ENCODE assay signal across 10 mouse cellular contexts in genomic region chr2:131546308-131546700, GRCm38 (mm10). TPM values are rescaled to one million over a fixed set of nuclear protein-coding genes. Genes with fewer than 3 reads are reported as not detected.
A peak's percentile ranks its signal among the peaks of the same experiment; 100 is the strongest.
DNase-seq lines count a peak whose midpoint lies in the region; ATAC-seq lines count a peak whose summit lies in the region.
"Had no signal": no experiment of that assay in that cellular context is flagged by ENCODE, and none has a peak within 500 bp of the region (broad histone marks: within the 10 kb centered on the region; RNA-seq: fewer than 3 reads in every experiment).

No protein-coding gene starts in this region.

- peaks cover 10% of the 10 kb centered on the region; the same call in 1 of the 2 replicates for H3K4me1 ChIP-seq in heart, embryonic 11.5 days (ENCODE audit: control insufficient read depth, insufficient read depth, low read length)
- peaks cover 30% of the 10 kb centered on the region for H3K4me1 ChIP-seq in hindbrain, embryonic 10.5 days (replicated peaks)
- peaks cover 6% of the 10 kb centered on the region; the same call in 1 of the 2 replicates for H3K4me1 ChIP-seq in midbrain, embryonic 11.5 days (ENCODE audit: control insufficient read depth, insufficient read depth, low read length)

- intact Hi-C loops in heart, postnatal 36 days (cut with DNase I): loop anchor here (5.0 kb wide), 1 partner anchor 121 kb away; no protein-coding TSS in a partner anchor

- H3K36me3 ChIP-seq in heart, embryonic 11.5 days (ENCODE audit: control insufficient read depth, insufficient read depth, low read length): no peaks in the 10 kb centered on the region
- no peaks in the 10 kb centered on the region for H3K36me3 ChIP-seq in hindbrain, embryonic 10.5 days
- no peaks in the 10 kb centered on the region for H3K36me3 ChIP-seq in midbrain, embryonic 11.5 days (ENCODE audit: control insufficient read depth, insufficient read depth, low read length)

- H3K9me3 ChIP-seq in heart, embryonic 11.5 days (replicated peaks; ENCODE audit: control insufficient read depth, low read length): no peaks in the 10 kb centered on the region
- H3K9me3 ChIP-seq in hindbrain, embryonic 10.5 days: no peaks in the 10 kb centered on the region
- no peaks in the 10 kb centered on the region for H3K9me3 ChIP-seq in midbrain, embryonic 11.5 days (ENCODE audit: control insufficient read depth, low read length)

- peak overlapping the region; percentile 84 for H3K4me2 ChIP-seq in heart, embryonic 11.5 days
- peak overlapping the region; percentile 64 for H3K4me2 ChIP-seq in midbrain, embryonic 11.5 days

- H3K4me3 ChIP-seq in heart, embryonic 11.5 days (ENCODE audit: low read depth, low read length): peak overlapping the region; percentile 52
- H3K4me3 ChIP-seq in hindbrain, embryonic 10.5 days: peak overlapping the region; percentile 53
- H3K4me3 ChIP-seq in midbrain, embryonic 11.5 days (ENCODE audit: low read depth, low read length): peak overlapping the region; percentile 37
- H3K4me3 ChIP-seq: myocyte had no signal

- DNase-seq in heart, postnatal 36 days: no peak
- DNase-seq in ES-CJ7 (ENCODE audit: low read depth, low spot score): peak; percentile 48
- peak; percentile 40 for DNase-seq in hindbrain, embryonic 10.5 days (ENCODE audit: low spot score)
- peak; percentile 94 for DNase-seq in midbrain, embryonic 11.5 days (ENCODE audit: low spot score, missing footprints)
- DNase-seq in ovary, adult 18-20 months (ENCODE audit: low spot score): no peak
- no peak for DNase-seq in cerebellum, adult 9-11 months
- no peak for DNase-seq in right cerebral cortex, postnatal 4 days

- no peak overlapping the region for H3K27ac ChIP-seq in heart, embryonic 11.5 days (ENCODE audit: low read depth, low read length)
- peak overlapping the region; percentile 68 for H3K27ac ChIP-seq in hindbrain, embryonic 10.5 days
- no peak overlapping the region for H3K27ac ChIP-seq in midbrain, embryonic 11.5 days (ENCODE audit: low read depth, low read length)

- H3K27me3 ChIP-seq in heart, embryonic 11.5 days (ENCODE audit: control insufficient read depth, insufficient read depth, low read length): peaks cover 62% of the 10 kb centered on the region
- peaks cover 60% of the 10 kb centered on the region for H3K27me3 ChIP-seq in hindbrain, embryonic 10.5 days (ENCODE audit: insufficient read depth, poor library complexity, severe bottlenecking)
- H3K27me3 ChIP-seq in midbrain, embryonic 11.5 days (ENCODE audit: control insufficient read depth, insufficient read depth, low read length): peaks cover 21% of the 10 kb centered on the region

- ATAC-seq in heart, embryonic 11.5 days (replicated peaks; ENCODE audit: insufficient number of reproducible peaks, low FRiP score, low TSS enrichment): no peak
- ATAC-seq in midbrain, embryonic 11.5 days (ENCODE audit: low FRiP score): no peak; the same call in 1 of the 2 replicates

- 3% methylated on average over 27 of the region's 27 CpGs for WGBS in heart, embryonic 11.5 days (ENCODE audit: insufficient replicate concordance)
- 3% methylated on average over 27 of the region's 27 CpGs for WGBS in hindbrain, embryonic 10.5 days
- WGBS in midbrain, embryonic 11.5 days: 3% methylated on average over 27 of the region's 27 CpGs

- peak overlapping the region; percentile 53; the same call in 1 of the 2 replicates for H3K9ac ChIP-seq in heart, embryonic 11.5 days (ENCODE audit: low read depth, low read length)
- H3K9ac ChIP-seq in midbrain, embryonic 11.5 days (ENCODE audit: low read length): peak overlapping the region; percentile 39; the same call in 1 of the 2 replicates

RNA-seq across cellular contexts. Expression of gene Adra1d, which starts 15.8 kb away (rescaled TPM):
- polyA plus RNA-seq in heart, embryonic 11.5 days (2014; fragmentation: Nextera tagmentation; extraction: Ambion mirVana): 0.34 and 0.50 TPM in 2 replicates
- total RNA-seq in heart, postnatal 36 days (2021): 1 to 10 TPM; 3.3 to 3.8 TPM
- 0.16 and 0.31 TPM in 2 replicates for polyA plus RNA-seq in hindbrain, embryonic 10.5 days (2016; fragmentation: Nextera tagmentation; extraction: Ambion mirVana)
- polyA plus RNA-seq in midbrain, embryonic 11.5 days (2014; fragmentation: Nextera tagmentation; extraction: Ambion mirVana): 0.19 and 0.34 TPM in 2 replicates
- polyA plus RNA-seq: CD4-positive, CD25-positive, alpha-beta regulatory T cell, adult 4 months had no signal

RNA-seq across cellular contexts. Expression of gene Smox, which starts 55.0 kb away (rescaled TPM):
- 16.5 and 19.7 TPM in 2 replicates for polyA plus RNA-seq in heart, embryonic 11.5 days (2014; fragmentation: Nextera tagmentation; extraction: Ambion mirVana)
- total RNA-seq in heart, postnatal 36 days (2021): 10 to 100 TPM; 21.4 to 22.2 TPM
- 30.0 and 34.1 TPM in 2 replicates for polyA plus RNA-seq in hindbrain, embryonic 10.5 days (2016; fragmentation: Nextera tagmentation; extraction: Ambion mirVana)
- polyA plus RNA-seq in midbrain, embryonic 11.5 days (2014; fragmentation: Nextera tagmentation; extraction: Ambion mirVana): 26.2 and 26.9 TPM in 2 replicates

Comparison
In these comparisons a context has a peak if more than half of its experiments do, and no peak if none do; other contexts are left out.
1. DNase-seq: peak in ES-CJ7 (single experiment), hindbrain, embryonic 10.5 days (single experiment) and midbrain, embryonic 11.5 days (single experiment); none in heart, postnatal 36 days (0 of 2), ovary, adult 18-20 months (single experiment), cerebellum, adult 9-11 months (single experiment) and right cerebral cortex, postnatal 4 days (single experiment).
2. Peak in every context shown above with its lines, with median percentiles within 50 percentile points of each other: H3K4me3 ChIP-seq.